ENCODE assay signal across 8 mouse cellular contexts in the genomic region with DNA sequence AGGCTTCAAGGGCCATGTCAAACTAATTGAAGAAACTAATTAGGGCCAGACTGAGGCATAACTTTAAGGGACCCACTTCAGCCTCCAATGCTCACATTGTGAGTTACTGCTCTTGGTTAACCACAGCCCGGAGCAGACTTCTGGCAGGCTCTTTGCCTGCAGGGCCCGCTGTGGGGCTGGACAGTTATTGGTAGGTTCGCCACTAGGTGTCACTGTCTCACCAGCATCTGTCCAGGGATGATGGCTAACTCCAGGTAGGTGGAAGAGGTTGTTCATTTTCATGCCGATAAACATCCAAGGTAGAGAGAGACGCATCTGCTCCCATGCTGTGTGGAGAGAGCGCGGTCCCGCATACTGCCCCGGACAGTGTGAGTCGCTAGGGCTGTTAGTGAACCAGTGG.
DNase-seq lines count a peak whose midpoint lies in the region; ATAC-seq and TF ChIP-seq lines count a peak whose summit lies in the region.

No protein-coding gene starts in this region.

- DNase-seq in WW6 (ENCODE audit: low read depth, low spot score) = peak; percentile 50
- peak; percentile 80 to 88 for DNase-seq in cerebellum, postnatal 25 days
- DNase-seq in gastrocnemius, adult 8-10 months (ENCODE audit: low spot score in 2 of 2) = peak; percentile 15 to 51
- peak; percentile 91 for DNase-seq in hindbrain, postnatal 0 days (ENCODE audit: low spot score)
- DNase-seq in left cerebral cortex, adult 11 months (ENCODE audit: low spot score) = peak; percentile 44
- peak; percentile 71 to 83 for DNase-seq in lung, postnatal 4 days
- peak; percentile 69 for DNase-seq in retina, postnatal 7 days (ENCODE audit: low read depth, low spot score)
- DNase-seq in urinary bladder, adult 2 months (ENCODE audit: low spot score) = peak; percentile 42

- WGBS in hindbrain, postnatal 0 days = 5% methylated on average over 10 of the region's 10 CpGs

- no peak overlapping the region for H3K4me3 ChIP-seq in hindbrain, postnatal 0 days (ENCODE audit: low read length)

- H3K4me2 ChIP-seq in hindbrain, postnatal 0 days (ENCODE audit: low read depth, low read length) = peak overlapping the region; percentile 34; the same call in 1 of the 2 replicates

- no peak overlapping the region for H3K9ac ChIP-seq in hindbrain, postnatal 0 days (replicated peaks; ENCODE audit: low read length)

- no peak overlapping the region for H3K27ac ChIP-seq in hindbrain, postnatal 0 days

- no peaks in the 10 kb centered on the region for H3K4me1 ChIP-seq in hindbrain, postnatal 0 days (ENCODE audit: insufficient read depth, low read length)

- H3K9me3 ChIP-seq in hindbrain, postnatal 0 days (ENCODE audit: low read length) = no peaks in the 10 kb centered on the region

- TF ChIP-seq CTCF in hindbrain, postnatal 0 days (IDR thresholded peaks at IDR 0.05; ENCODE audit: low read depth) = peak; percentile 99

- peak; percentile 71 for ATAC-seq in hindbrain, postnatal 0 days

- no peaks in the 10 kb centered on the region for H3K36me3 ChIP-seq in hindbrain, postnatal 0 days (ENCODE audit: insufficient read depth, low read length)

- no peaks in the 10 kb centered on the region for H3K27me3 ChIP-seq in hindbrain, postnatal 0 days (ENCODE audit: insufficient read depth, low read length)

Comparison
In these comparisons a context has a peak if more than half of its experiments do, and no peak if none do; other contexts are left out.
1. DNase-seq: peak in every context shown above with its lines; median percentile 91 in hindbrain, postnatal 0 days; 84 in cerebellum, postnatal 25 days; 77 in lung, postnatal 4 days; 69 in retina, postnatal 7 days; 50 in WW6; 44 in left cerebral cortex, adult 11 months; 42 in urinary bladder, adult 2 months; 33 in gastrocnemius, adult 8-10 months.